Mouse (Mus musculus) ES-Bruce4 (cell line): Measurements from ENCODE around the gene Anapc10. TPM values are rescaled to one million over a fixed set of nuclear protein-coding genes. Genes with fewer than 3 reads are reported as not detected.
"Not testable (repeated sequence)": the region's sequence is repeated elsewhere in the genome, so short reads cannot be mapped to it uniquely, and the experiment has no call there.

Experiments used
- H3K27ac ChIP-seq: 2 replicates; pipeline ENCODE4 v1.5.1; 2012; ENCODE audit warnings: low read length, inconsistent platforms; ENCODE audit not compliant: insufficient read depth
- H3K27me3 ChIP-seq: 2 replicates; pipeline ENCODE4 v1.6.1; 2012; ENCODE audit warnings: mild to moderate bottlenecking, low read length, inconsistent platforms; ENCODE audit not compliant: control insufficient read depth, poor library complexity, insufficient read depth, severe bottlenecking
- H3K36me3 ChIP-seq: 2 replicates; pipeline ENCODE4 v1.6.1; 2012; ENCODE audit warnings: inconsistent platforms, mild to moderate bottlenecking, low read length, moderate library complexity; ENCODE audit not compliant: control insufficient read depth, poor library complexity, insufficient read depth, severe bottlenecking
- H3K4me1 ChIP-seq: one replicate; pipeline ENCODE4 v1.8.1; 2011; ENCODE audit warnings: low read length; ENCODE audit not compliant: control insufficient read depth, insufficient read depth
- H3K4me3 ChIP-seq: 2 replicates; pipeline ENCODE4 v1.5.1; 2011; ENCODE audit warnings: low read depth, mild to moderate bottlenecking, low read length
- H3K9ac ChIP-seq: 2 replicates; pipeline ENCODE4 v1.6.1; 2012; ENCODE audit warnings: low read depth, mild to moderate bottlenecking, inconsistent platforms; ENCODE audit not compliant: poor library complexity, severe bottlenecking
- H3K9me3 ChIP-seq: replicated peaks from 2 replicates; pipeline ENCODE4 v1.6.1; 2012; ENCODE audit warnings: mild to moderate bottlenecking, low read length, inconsistent platforms; ENCODE audit not compliant: control insufficient read depth, poor library complexity, insufficient read depth, severe bottlenecking
- CTCF ChIP-seq: IDR thresholded peaks from one replicate; pipeline ENCODE4 v1.8.1; 2011; ENCODE audit warnings: low read depth, low read length
- EP300 ChIP-seq: IDR thresholded peaks from 2 replicates; pipeline ENCODE4 v1.6.1; 2011; ENCODE audit warnings: low read depth, low read length; ENCODE audit not compliant: insufficient read depth
- POLR2A ChIP-seq: IDR thresholded peaks from one replicate; pipeline ENCODE4 v1.8.1; 2011; ENCODE audit warnings: low read length; ENCODE audit not compliant: insufficient read depth
- polyA plus RNA-seq: library from polyadenylated mRNA; stranded (reverse); fragments of >200 nt; gene quantifications from 2 replicates; pipeline ENCODE4 v1.2.4, GENCODE M21; 2011; ENCODE audit warnings: low read depth; ENCODE audit not compliant: missing spikeins, insufficient read depth, insufficient read length

Anapc10 gene
- 58.0 and 63.9 TPM in 2 replicates for polyA plus RNA-seq

DNA sequence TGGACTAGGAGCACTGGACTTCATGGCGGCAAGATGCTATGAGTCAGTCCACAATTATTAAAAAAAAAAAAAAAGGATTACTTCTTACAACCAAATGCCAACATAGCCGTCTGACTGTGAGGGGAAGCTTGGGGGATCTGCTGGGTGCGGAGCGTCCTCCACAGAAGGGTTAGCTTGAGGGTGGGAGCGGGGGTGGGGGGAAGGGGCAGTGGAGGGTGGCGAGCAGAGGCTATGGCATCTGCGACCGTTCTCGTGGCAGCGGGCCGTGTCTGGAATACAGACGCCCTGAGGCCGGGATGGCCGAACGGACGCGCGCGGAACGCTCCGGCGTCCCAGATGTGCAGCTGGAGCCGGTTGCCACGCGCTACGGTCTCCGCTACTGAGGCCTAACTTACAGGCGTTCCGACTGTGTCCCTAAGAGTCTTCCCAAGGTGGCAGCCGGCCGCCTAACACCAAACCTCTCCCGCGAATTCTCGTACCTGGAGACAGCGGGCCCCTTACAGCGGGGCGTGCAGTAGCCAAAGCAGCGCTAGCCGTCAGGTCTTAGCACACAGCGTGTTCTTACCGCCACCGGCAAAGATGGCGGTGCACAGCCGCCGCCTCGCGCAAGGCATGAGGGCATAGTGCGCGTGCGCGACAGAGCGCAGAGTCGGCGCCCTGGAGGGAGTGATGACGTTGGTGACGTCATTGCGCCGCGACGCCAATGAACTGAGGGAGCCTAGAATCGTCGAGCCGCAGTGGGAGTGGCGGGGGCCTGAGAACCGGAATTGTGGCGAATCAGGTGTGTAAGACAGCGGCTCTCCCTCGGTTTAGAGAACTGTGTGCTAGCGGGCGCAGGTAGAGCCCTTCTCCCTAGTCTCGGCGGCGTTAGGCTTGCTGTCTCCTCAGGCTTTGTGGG is at the start of gene Anapc10, which contains the start of gene Abce1:
Gene Anapc10, plus strand, starts transcription at position 757 of the 898 bp plus-strand sequence.
Gene Abce1, minus strand, starts transcription at position 677 of the 898 bp plus-strand sequence.
- Histone ChIP-seq H3K9me3 (no peaks in the 10 kb centered on the region), H3K27ac (peak within 1 kb of the TSS; percentile 87), H3K36me3 (peaks cover 27% of the 10 kb centered on the region), H3K9ac (peak within 1 kb of the TSS; percentile 93), H3K4me3 (peak within 1 kb of the TSS; percentile 89), H3K27me3 (no peaks in the 10 kb centered on the region), H3K4me1 (no peaks in the 10 kb centered on the region)
- TF ChIP-seq POLR2A = peak; percentile 81
- no peak for TF ChIP-seq CTCF
- peak; percentile 68; the same call in 1 of the 2 replicates for TF ChIP-seq EP300

DNA sequence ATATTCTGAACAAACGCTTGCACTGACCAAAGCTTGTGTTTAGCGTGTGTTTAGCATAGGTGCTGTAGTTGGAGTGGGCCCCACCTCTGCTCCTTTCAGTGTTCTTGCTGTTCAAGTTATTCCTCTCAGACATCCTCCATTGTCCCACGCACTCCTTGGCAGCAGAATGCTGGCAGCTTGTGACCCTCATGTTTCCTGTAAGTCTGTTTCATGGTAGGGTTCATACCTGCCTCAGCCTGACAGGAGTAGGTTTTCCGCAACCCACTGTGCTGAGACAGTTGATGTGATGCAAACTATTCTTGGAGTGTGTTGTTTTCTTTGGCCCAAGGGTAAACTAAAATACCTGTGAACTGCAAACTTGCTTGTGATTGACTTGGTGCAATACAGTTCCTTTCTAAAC is 35.2 kb upstream of the Anapc10 start:
- peaks cover 42% of the 10 kb centered on the region for H3K36me3 ChIP-seq
- H3K4me1 ChIP-seq = peaks cover 3% of the 10 kb centered on the region
- H3K27ac ChIP-seq = no peak overlapping the region
- H3K9me3 ChIP-seq = no peaks in the 10 kb centered on the region
- no peaks in the 10 kb centered on the region for H3K27me3 ChIP-seq
- no peak overlapping the region for H3K4me3 ChIP-seq
- no peak overlapping the region for H3K9ac ChIP-seq
- TF ChIP-seq POLR2A = no peak
- TF ChIP-seq EP300 = no peak
- no peak for TF ChIP-seq CTCF

DNA sequence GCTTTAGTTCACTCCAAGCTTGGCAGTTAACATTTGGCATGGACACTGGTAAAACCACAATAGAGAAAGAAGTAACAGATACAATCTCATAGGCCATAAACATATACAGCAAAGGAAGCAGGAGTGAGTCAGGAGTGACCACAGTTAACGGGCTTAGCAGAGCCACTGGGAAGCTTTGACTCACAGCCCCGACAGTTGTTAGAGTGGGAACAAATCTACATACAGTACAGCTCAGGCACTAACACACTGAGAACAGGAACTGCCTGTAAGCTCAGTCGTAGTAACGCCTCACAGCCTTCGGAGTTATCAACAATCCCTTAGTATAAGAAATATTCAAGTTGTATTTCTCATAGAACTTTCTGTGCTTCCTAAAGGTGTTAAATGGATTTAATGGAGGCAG is 32.6 kb upstream of the Anapc10 start:
- Histone ChIP-seq H3K9me3 (no peaks in the 10 kb centered on the region), H3K36me3 (peaks cover 34% of the 10 kb centered on the region), H3K9ac (no peak overlapping the region), H3K27me3 (no peaks in the 10 kb centered on the region), H3K4me1 (peaks cover 3% of the 10 kb centered on the region), H3K27ac (no peak overlapping the region), H3K4me3 (no peak overlapping the region)
- TF ChIP-seq POLR2A = no peak
- no peak for TF ChIP-seq CTCF
- TF ChIP-seq EP300 = no peak

DNA sequence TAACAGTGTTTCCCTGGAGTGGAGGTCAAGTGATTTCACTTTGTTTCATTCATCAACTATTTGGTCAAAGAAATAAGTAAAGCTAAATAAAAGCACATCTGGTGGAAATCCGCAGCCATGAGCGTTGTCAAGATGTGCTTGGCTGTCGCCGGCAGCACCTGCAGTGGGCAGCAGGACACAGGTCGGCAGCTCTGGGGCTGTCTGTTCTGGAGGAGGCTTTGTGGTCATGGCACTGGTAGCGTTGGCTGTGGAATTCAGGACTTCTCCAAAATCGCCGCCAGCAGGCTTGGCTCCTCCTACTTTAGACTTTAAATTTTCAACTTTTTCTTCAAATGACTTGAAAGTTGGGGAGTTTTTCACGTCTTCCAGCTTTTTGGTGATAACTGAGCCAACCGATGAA is 31.5 kb upstream of the Anapc10 start:
- Histone ChIP-seq H3K36me3 (peaks cover 35% of the 10 kb centered on the region), H3K4me3 (peak overlapping the region; percentile 82), H3K9ac (peak overlapping the region; percentile 40; the same call in 1 of the 2 replicates)
- H3K27me3 ChIP-seq, H3K9me3 ChIP-seq, H3K4me1 ChIP-seq, H3K27ac ChIP-seq: not testable (repeated sequence)

DNA sequence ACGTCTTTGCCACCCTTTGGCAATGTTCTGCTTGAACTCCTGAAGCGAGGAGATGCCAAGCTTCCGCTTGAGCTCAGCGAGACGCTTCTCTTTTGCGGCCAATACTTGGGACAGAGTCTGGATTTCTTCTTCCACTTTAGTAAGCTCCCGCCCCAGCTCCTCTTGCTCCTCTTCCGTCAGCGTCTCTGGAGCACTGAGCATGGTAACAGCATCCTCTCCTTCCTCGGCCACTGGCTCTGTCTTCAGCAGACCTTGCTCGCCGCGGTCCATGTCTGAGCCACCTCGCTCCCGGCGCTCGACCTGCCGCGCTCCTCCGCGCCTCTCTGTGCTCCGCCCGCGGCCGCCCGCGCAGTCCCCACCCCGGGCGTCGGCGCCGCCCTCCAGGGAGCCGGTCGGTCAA is 31.1 kb upstream of the Anapc10 start:
- no peaks in the 10 kb centered on the region for H3K27me3 ChIP-seq
- H3K9ac ChIP-seq = peak overlapping the region; percentile 40; the same call in 1 of the 2 replicates
- H3K27ac ChIP-seq = no peak overlapping the region
- TF ChIP-seq CTCF (no peak), POLR2A (no peak), EP300 (no peak)
- H3K4me3 ChIP-seq = peak overlapping the region; percentile 82
- H3K36me3 ChIP-seq = peaks cover 37% of the 10 kb centered on the region
- H3K9me3 ChIP-seq = no peaks in the 10 kb centered on the region
- H3K4me1 ChIP-seq = peaks cover 3% of the 10 kb centered on the region

DNA sequence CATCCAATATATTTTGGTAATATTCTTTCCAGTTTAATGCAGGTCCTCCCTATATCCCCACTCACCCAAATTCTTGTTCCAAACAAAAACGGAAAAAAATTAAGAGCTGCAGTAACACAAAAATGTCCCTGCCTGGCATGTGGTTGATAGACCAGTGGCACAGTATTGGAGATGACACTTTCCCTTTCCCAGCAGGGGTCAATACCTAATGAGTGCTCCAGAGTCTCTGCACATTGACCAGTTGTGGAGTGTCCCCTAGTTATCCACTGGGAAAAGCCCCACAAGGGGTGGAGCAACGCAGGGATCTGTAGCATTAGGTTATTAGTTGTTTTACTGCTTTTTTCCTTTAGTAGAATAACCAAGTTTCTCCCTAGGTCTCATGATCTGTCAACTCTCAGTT is 30.7 kb upstream of the Anapc10 start:
- Histone ChIP-seq H3K4me1 (peaks cover 3% of the 10 kb centered on the region), H3K27ac (no peak overlapping the region), H3K27me3 (no peaks in the 10 kb centered on the region), H3K36me3 (peaks cover 40% of the 10 kb centered on the region), H3K9ac (peak overlapping the region; percentile 40; the same call in 1 of the 2 replicates), H3K4me3 (no peak overlapping the region), H3K9me3 (no peaks in the 10 kb centered on the region)
- TF ChIP-seq POLR2A (no peak), EP300 (no peak), CTCF (no peak)

DNA sequence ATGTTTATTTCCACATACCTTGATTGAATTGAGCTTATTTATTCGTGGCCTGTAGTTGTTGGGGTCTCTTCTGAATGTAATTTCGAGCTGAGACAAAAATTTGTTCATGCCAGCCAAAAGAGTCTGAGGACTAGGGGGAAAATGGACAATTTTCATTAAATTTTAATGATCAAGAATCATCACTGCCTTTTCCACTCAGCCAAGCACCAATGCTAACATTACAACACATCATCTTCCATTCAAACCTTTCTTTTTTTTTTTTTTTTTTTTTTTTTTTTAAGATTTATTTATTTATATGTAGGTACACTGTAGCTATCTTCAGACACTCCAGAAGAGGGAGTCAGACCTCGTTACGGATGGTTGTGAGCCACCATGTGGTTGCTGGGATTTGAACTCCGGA is 25.7 kb upstream of the Anapc10 start:
- not testable (repeated sequence) for H3K4me1 ChIP-seq, H3K27me3 ChIP-seq, H3K27ac ChIP-seq, H3K9me3 ChIP-seq, H3K9ac ChIP-seq, H3K4me3 ChIP-seq
- peaks cover 82% of the 10 kb centered on the region for H3K36me3 ChIP-seq
